Mouse (Mus musculus): ENCODE results near the gene Cops4. TPM values are rescaled to one million over a fixed set of nuclear protein-coding genes. Genes with fewer than 3 reads are reported as not detected.
A peak's percentile ranks its signal among the peaks of the same experiment; 100 is the strongest.

Gene Cops4
- total RNA-seq, 1 experiment from 2014 or later, result 166 TPM

DNA sequence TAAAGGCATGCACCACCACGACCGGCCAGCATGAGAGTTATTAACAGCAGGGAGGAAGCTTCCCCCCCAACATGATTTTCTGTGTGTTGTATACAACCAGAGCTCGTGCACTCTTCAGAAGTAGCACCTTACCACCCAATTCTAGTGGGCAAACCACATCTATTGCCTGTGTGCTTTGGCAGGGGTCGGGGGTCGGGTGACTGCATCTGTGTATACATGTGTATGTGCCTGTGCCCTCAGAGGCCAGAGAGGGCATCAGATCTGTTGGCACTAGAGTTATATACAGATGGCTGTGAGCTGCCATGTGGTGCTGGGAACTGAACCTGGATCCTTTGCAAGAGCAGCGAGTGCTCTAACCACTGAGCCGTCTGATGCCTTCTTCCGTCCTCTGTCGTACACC is 6.8 kb downstream of the Cops4 start:
- no peak for ATAC-seq (replicated peaks in 1 of 2; ENCODE audit: insufficient read depth in 1 of 2, low FRiP score in 2 of 2, low TSS enrichment in 1 of 2, low read depth in 1 of 2, poor library complexity in 2 of 2, severe bottlenecking in 2 of 2)

GRCm38 (mm10) chr5:100525620-100526019 is 7.5 kb downstream of the Cops4 start:
- ATAC-seq (replicated peaks in 1 of 2; ENCODE audit: insufficient read depth in 1 of 2, low FRiP score in 2 of 2, low TSS enrichment in 1 of 2, low read depth in 1 of 2, poor library complexity in 2 of 2, severe bottlenecking in 2 of 2), result 0 out of 4 replicates have a peak, but pooled peaks of 1 of the 2 experiments have one; percentile 22

DNA sequence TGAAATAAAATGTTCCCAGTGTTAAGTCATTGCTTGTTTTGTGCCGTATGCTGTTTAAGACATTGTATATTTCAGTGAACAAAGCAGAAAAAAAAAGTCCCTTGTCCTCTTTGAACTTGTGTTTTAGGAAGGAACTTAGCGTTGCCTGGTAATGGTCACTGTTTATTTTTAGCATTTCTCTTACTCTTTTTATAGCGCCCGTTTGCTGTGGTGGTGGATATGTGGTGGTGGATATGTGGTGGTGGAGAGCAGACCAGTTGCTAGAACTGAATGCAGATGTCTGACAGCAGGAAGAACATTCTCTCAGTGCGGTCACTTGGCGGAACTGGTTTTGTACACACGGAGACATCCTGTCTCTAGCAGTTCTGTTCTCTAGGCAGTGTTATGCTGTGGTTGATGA is 8.1 kb downstream of the Cops4 start:
- ATAC-seq (replicated peaks in 1 of 2; ENCODE audit: insufficient read depth in 1 of 2, low FRiP score in 2 of 2, low TSS enrichment in 1 of 2, low read depth in 1 of 2, poor library complexity in 2 of 2, severe bottlenecking in 2 of 2), result peak; percentile 98 to 99

DNA sequence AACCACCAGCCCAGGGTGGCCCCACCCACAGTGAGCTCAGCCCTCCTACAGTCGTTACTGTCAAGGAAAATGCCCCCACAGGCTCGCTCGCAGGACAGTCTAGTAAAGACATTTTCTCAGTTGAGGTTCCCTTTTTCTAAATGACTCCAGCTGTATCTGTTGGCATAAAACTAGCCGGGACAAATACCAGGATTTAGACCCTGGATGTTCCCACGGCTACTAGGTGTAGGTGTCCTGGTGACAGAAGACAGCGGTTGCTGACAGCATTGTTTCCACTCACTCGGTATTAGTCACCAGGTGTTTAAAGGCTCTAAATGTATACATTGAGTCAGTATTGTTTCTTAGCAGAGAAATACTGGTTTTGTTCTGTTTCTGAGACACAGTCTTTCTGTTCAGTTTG is 17.7 kb downstream of the Cops4 start:
- no peak for ATAC-seq (replicated peaks in 1 of 2; ENCODE audit: insufficient read depth in 1 of 2, low FRiP score in 2 of 2, low TSS enrichment in 1 of 2, low read depth in 1 of 2, poor library complexity in 2 of 2, severe bottlenecking in 2 of 2)

GRCm38 (mm10) chr5:100536638-100537037 is 18.5 kb downstream of the Cops4 start:
- peak; percentile 81 to 85 for ATAC-seq (replicated peaks in 1 of 2; ENCODE audit: insufficient read depth in 1 of 2, low FRiP score in 2 of 2, low TSS enrichment in 1 of 2, low read depth in 1 of 2, poor library complexity in 2 of 2, severe bottlenecking in 2 of 2)

- peak; percentile 52 to 62; a peak in 2 of 4 replicates for ATAC-seq (replicated peaks in 1 of 2; ENCODE audit: insufficient read depth in 1 of 2, low FRiP score in 2 of 2, low TSS enrichment in 1 of 2, low read depth in 1 of 2, poor library complexity in 2 of 2, severe bottlenecking in 2 of 2)
These were observed 28.4 kb downstream of the Cops4 start for GRCm38 (mm10) chr5:100546294-100547080.

DNA sequence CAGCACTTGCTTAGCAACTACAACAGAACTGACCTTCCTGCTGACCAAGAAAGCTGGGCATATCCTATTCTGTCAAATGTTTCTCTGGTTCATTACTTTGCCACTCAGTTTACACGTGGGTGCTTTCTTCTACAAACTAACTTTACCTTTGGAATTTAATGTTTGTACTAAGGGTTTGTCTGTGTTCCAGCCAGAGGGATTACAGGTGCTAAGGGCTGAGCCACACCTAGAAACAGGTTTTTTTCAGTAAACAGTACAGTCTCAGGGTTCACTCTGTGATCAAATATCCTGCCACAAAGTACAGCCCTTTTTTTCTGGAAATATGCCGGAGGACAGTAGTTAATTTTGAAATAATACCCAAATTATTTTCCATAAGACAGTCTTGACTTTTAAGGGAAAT is 30.1 kb downstream of the Cops4 start:
- no peak for ATAC-seq (replicated peaks in 1 of 2; ENCODE audit: insufficient read depth in 1 of 2, low FRiP score in 2 of 2, low TSS enrichment in 1 of 2, low read depth in 1 of 2, poor library complexity in 2 of 2, severe bottlenecking in 2 of 2)

DNA sequence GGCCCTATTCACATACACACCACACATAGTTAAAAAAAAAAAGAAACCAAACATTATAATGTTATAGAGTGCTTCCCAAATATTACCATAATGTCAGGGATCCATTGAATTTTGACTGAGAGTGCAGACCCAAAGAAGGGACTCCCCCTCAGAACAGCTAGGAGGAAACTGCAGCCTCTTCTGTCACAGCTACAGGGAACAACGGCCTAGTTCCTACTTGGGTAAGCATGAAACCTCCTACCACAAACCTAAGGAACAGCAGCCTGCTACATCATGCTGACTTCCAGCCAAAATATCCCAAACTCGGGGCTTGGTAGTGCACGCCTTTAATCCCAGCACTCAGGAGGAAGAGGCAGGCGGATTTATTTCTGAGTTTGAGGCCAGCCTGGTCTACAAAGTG is 31.2 kb downstream of the Cops4 start:
- ATAC-seq (replicated peaks in 1 of 2; ENCODE audit: insufficient read depth in 1 of 2, low FRiP score in 2 of 2, low TSS enrichment in 1 of 2, low read depth in 1 of 2, poor library complexity in 2 of 2, severe bottlenecking in 2 of 2), result no peak

GRCm38 (mm10) chr5:100550151-100550550 is 32.0 kb downstream of the Cops4 start:
- no peak for ATAC-seq (replicated peaks in 1 of 2; ENCODE audit: insufficient read depth in 1 of 2, low FRiP score in 2 of 2, low TSS enrichment in 1 of 2, low read depth in 1 of 2, poor library complexity in 2 of 2, severe bottlenecking in 2 of 2)

DNA sequence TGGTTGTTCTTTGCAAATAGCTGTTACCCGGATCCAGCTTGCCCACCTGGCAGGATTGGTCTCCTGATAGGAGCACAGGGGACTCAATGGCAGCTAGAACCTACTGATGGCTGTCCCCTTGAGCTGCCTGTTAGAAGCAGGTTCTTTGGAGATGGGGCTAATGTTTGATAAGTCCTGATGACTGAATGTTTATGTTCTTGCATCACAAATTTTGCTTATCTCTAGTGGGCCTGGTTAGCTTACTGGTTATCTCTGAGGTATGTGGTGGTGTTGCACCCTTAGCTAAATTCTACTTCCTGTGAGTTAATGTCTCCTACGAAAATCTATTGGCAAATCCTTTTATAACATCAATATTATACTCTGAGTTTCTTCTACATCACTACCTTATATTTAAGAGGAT is 33.8 kb downstream of the Cops4 start:
- no peak for ATAC-seq (replicated peaks in 1 of 2; ENCODE audit: insufficient read depth in 1 of 2, low FRiP score in 2 of 2, low TSS enrichment in 1 of 2, low read depth in 1 of 2, poor library complexity in 2 of 2, severe bottlenecking in 2 of 2)

- ATAC-seq (replicated peaks in 1 of 2; ENCODE audit: insufficient read depth in 1 of 2, low FRiP score in 2 of 2, low TSS enrichment in 1 of 2, low read depth in 1 of 2, poor library complexity in 2 of 2, severe bottlenecking in 2 of 2), result no peak
These were observed 35.3 kb downstream of the Cops4 start for GRCm38 (mm10) chr5:100553426-100553825.

DNA sequence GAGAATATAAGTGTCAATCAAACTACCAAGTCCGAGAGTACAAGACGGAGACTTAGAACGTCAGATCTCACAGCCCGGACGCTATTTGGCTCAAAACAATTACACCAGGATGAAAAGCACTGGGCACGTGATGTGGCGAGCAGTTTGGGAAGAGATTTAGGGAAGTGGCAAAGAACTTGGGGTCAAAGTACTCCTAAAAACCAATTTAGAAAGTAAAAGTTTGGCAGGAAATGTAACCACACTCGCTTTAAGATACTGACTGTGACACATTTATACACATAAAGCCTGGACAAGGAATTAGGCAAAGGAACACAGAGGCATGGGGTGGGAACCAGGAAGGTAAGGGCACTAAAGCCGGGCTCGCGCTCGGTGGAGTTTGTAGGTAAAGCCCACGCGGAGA is 38.9 kb downstream of the Cops4 start:
- peak; percentile 50 to 69; a peak in 3 of 4 replicates for ATAC-seq (replicated peaks in 1 of 2; ENCODE audit: insufficient read depth in 1 of 2, low FRiP score in 2 of 2, low TSS enrichment in 1 of 2, low read depth in 1 of 2, poor library complexity in 2 of 2, severe bottlenecking in 2 of 2)

DNA sequence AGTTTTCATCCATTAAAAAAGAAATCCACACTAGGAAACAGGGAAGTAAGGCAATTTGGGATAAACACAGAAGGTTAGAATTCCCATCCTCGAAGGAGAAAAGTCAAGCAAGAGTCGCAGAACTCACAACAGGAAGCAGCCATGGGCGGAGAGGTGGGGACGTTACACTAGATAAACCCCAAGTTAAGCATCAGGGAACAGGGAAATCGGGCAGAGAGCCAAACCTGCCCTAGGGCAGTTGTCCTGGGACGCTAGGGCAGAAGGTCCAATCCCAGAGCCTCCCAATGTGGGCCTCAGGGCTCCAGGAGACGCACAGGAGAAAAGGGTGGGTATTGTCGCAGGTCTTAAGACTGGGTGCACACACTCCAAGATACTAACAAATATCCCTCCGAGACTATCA is 39.4 kb downstream of the Cops4 start:
- no peak for ATAC-seq (replicated peaks in 1 of 2; ENCODE audit: insufficient read depth in 1 of 2, low FRiP score in 2 of 2, low TSS enrichment in 1 of 2, low read depth in 1 of 2, poor library complexity in 2 of 2, severe bottlenecking in 2 of 2)

GRCm38 (mm10) chr5:100558783-100559182 is 40.7 kb downstream of the Cops4 start:
- ATAC-seq (replicated peaks in 1 of 2; ENCODE audit: insufficient read depth in 1 of 2, low FRiP score in 2 of 2, low TSS enrichment in 1 of 2, low read depth in 1 of 2, poor library complexity in 2 of 2, severe bottlenecking in 2 of 2), result no peak

DNA sequence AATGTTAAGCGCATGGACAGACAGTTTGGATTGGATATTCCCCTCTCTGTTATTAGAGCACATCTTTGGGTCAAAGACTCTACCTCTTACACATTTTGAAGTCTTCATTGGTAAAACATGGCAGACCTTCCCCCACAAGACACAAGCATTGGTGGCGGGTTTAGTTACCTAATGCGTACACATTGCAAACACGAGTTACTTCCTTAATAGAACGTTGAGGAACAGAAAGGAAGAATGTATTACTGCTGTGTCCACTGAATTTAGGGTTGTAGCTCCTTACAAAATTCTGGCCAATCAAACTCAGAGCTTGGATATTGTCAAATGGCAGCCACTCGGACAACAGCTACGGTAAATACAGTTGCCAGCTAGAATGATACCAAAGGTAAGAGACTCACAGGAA is 41.2 kb downstream of the Cops4 start:
- ATAC-seq (replicated peaks in 1 of 2; ENCODE audit: insufficient read depth in 1 of 2, low FRiP score in 2 of 2, low TSS enrichment in 1 of 2, low read depth in 1 of 2, poor library complexity in 2 of 2, severe bottlenecking in 2 of 2), result no peak

- ATAC-seq (replicated peaks in 1 of 2; ENCODE audit: insufficient read depth in 1 of 2, low FRiP score in 2 of 2, low TSS enrichment in 1 of 2, low read depth in 1 of 2, poor library complexity in 2 of 2, severe bottlenecking in 2 of 2), result no peak
These were observed 44.6 kb downstream of the Cops4 start for GRCm38 (mm10) chr5:100562702-100563101.

DNA sequence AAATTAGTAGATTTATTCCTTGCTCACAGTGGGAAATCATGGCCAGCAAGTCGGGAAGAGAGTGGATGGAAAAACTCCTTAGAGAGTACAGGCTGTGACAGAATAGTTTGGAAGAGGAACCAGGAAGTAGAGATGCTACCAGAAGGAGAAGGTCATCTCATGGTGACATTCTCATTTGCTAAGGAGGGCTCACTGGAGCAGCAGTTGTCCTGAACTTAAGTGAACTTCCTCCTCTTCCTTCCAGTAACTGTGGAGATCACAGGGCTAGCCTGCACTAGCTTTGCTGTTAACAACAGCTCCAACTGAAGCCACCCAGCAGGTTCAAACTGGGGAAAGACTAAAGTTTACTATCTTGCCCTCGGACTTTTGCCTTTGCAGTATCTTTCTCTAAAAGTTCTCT is 48.7 kb downstream of the Cops4 start:
- ATAC-seq (replicated peaks in 1 of 2; ENCODE audit: insufficient read depth in 1 of 2, low FRiP score in 2 of 2, low TSS enrichment in 1 of 2, low read depth in 1 of 2, poor library complexity in 2 of 2, severe bottlenecking in 2 of 2), result no peak

GRCm38 (mm10) chr5:100567258-100568032 is 49.3 kb downstream of the Cops4 start:
- ATAC-seq (replicated peaks in 1 of 2; ENCODE audit: insufficient read depth in 1 of 2, low FRiP score in 2 of 2, low TSS enrichment in 1 of 2, low read depth in 1 of 2, poor library complexity in 2 of 2, severe bottlenecking in 2 of 2), result no peak
